8 mouse cellular contexts compared by ENCODE assay signal in genomic region chr6:56832407-56832796, GRCm38 (mm10). TPM values are rescaled to one million over a fixed set of nuclear protein-coding genes. Genes with fewer than 3 reads are reported as not detected.
DNase-seq lines count a peak whose midpoint lies in the region; ATAC-seq lines count a peak whose summit lies in the region.

No protein-coding gene starts in this region.

- H3K36me3 ChIP-seq in kidney, embryonic 15.5 days: peaks cover 19% of the 10 kb centered on the region
- peaks cover 15% of the 10 kb centered on the region for H3K36me3 ChIP-seq in hindbrain, embryonic 10.5 days

- peaks cover 10% of the 10 kb centered on the region; the same call in 1 of the 2 replicates for H3K4me1 ChIP-seq in kidney, embryonic 15.5 days
- peaks cover 17% of the 10 kb centered on the region for H3K4me1 ChIP-seq in hindbrain, embryonic 10.5 days (replicated peaks)

- peak overlapping the region; percentile 91 for H3K27ac ChIP-seq in kidney, embryonic 15.5 days
- peak overlapping the region; percentile 92 for H3K27ac ChIP-seq in hindbrain, embryonic 10.5 days

- peak overlapping the region; percentile 76 for H3K4me2 ChIP-seq in kidney, embryonic 15.5 days

- 2% methylated on average over 14 of the region's 15 CpGs for WGBS in kidney, embryonic 15.5 days
- WGBS in hindbrain, embryonic 10.5 days: 2% methylated on average over 15 of the region's 15 CpGs

- ATAC-seq in kidney, embryonic 15.5 days (replicated peaks; ENCODE audit: low FRiP score): peak; percentile 33
- ATAC-seq in common myeloid progenitor, adult 5-6 weeks (replicated peaks; ENCODE audit: low read depth, poor library complexity, severe bottlenecking): peak; percentile 13; the same call in 1 of the 2 replicates
- ATAC-seq in CD4-positive, CD25-positive, alpha-beta regulatory T cell, adult 4 months: no peak

- no peak for DNase-seq in kidney, adult 11 months
- DNase-seq in hindbrain, embryonic 10.5 days (ENCODE audit: low spot score): no peak
- DNase-seq in lung, postnatal 10 days: peak; percentile 13
- DNase-seq in spleen, postnatal 36 days (ENCODE audit: low spot score in 2 of 2): no peak
- no peak for DNase-seq in frontal cortex, postnatal 14 days (ENCODE audit: low spot score in 2 of 2)

- H3K27me3 ChIP-seq in kidney, embryonic 15.5 days: no peaks in the 10 kb centered on the region
- no peaks in the 10 kb centered on the region for H3K27me3 ChIP-seq in hindbrain, embryonic 10.5 days (ENCODE audit: insufficient read depth, poor library complexity, severe bottlenecking)

- H3K9me3 ChIP-seq in kidney, embryonic 15.5 days (replicated peaks): no peaks in the 10 kb centered on the region
- no peaks in the 10 kb centered on the region for H3K9me3 ChIP-seq in hindbrain, embryonic 10.5 days

- H3K4me3 ChIP-seq in kidney, embryonic 15.5 days (replicated peaks): peak overlapping the region; percentile 75
- H3K4me3 ChIP-seq in hindbrain, embryonic 10.5 days: peak overlapping the region; percentile 70

- peak overlapping the region; percentile 83 for H3K9ac ChIP-seq in kidney, embryonic 15.5 days

RNA-seq across cellular contexts. Expression of gene Fkbp9, which starts 0.5 kb away (rescaled TPM):
- 118 and 129 TPM in 2 replicates for polyA plus RNA-seq in kidney, embryonic 15.5 days (2015; fragmentation: Nextera tagmentation; extraction: Ambion mirVana)
- total RNA-seq in common myeloid progenitor, adult 5-6 weeks (2017): 16.6 and 16.9 TPM in 2 replicates
- 60.3 and 75.5 TPM in 2 replicates for polyA plus RNA-seq in hindbrain, embryonic 10.5 days (2016; fragmentation: Nextera tagmentation; extraction: Ambion mirVana)
- not detected for polyA plus RNA-seq in CD4-positive, CD25-positive, alpha-beta regulatory T cell, adult 4 months (2017; shearing (Covaris generic))

RNA-seq across cellular contexts. Expression of gene Kbtbd2, which starts 34.8 kb away (rescaled TPM):
- polyA plus RNA-seq in kidney, embryonic 15.5 days (2015; fragmentation: Nextera tagmentation; extraction: Ambion mirVana): 32.6 and 35.7 TPM in 2 replicates
- 46.2 and 48.8 TPM in 2 replicates for total RNA-seq in common myeloid progenitor, adult 5-6 weeks (2017)
- 34.4 and 38.9 TPM in 2 replicates for polyA plus RNA-seq in hindbrain, embryonic 10.5 days (2016; fragmentation: Nextera tagmentation; extraction: Ambion mirVana)
- 10 to 100 TPM; 22.9 to 27.2 TPM for polyA plus RNA-seq in CD4-positive, CD25-positive, alpha-beta regulatory T cell, adult 4 months (2017; shearing (Covaris generic))

Comparison
In these comparisons a context has a peak if more than half of its experiments do, and no peak if none do; other contexts are left out.
1. RNA of gene Fkbp9, which starts 0.5 kb away (polyA plus RNA-seq): 118 to 129 TPM in kidney, embryonic 15.5 days and 60.3 to 75.5 TPM in hindbrain, embryonic 10.5 days; not detected in CD4-positive, CD25-positive, alpha-beta regulatory T cell, adult 4 months; every median in the first group is over 10 times any median in the second.